Mouse (Mus musculus) monocyte, adult 2 months (primary cell): ENCODE data around the gene AI467606.

ENCODE experiments used
- DNase-seq, 2 experiments: peaks; one replicate each; pipeline ENCODE4 v3.0.0; 2022; ENCODE audit warnings: low spot score in 2 of 2, low read depth in 1 of 2

AI467606 gene

GRCm38 (mm10) chr7:127118671-127119445, 27.7 kb downstream of the AI467606 start:
- DNase-seq, result no peak

GRCm38 (mm10) chr7:127121061-127121910, 30.1 kb downstream of the AI467606 start:
- no peak for DNase-seq

- no peak for DNase-seq
Observed at GRCm38 (mm10) chr7:127121911-127122270, 30.7 kb downstream of the AI467606 start, which contains the start of gene Qprt. Gene Qprt (minus strand): TSS chr7:127122226.

GRCm38 (mm10) chr7:127129638-127130037, 38.5 kb downstream of the AI467606 start:
- peak in 1 of 2 experiments; percentile 10 for DNase-seq

GRCm38 (mm10) chr7:127133125-127133524, 42.0 kb downstream of the AI467606 start:
- DNase-seq, result no peak

- DNase-seq, result peak; percentile 34 to 51
Observed at GRCm38 (mm10) chr7:127134821-127135447, 43.8 kb downstream of the AI467606 start.

GRCm38 (mm10) chr7:127136181-127137071, 45.3 kb downstream of the AI467606 start:
- no peak for DNase-seq

- DNase-seq, result no peak
Observed at GRCm38 (mm10) chr7:127137262-127138017, 46.3 kb downstream of the AI467606 start, which contains the start of gene Spn. Gene Spn (minus strand): TSS chr7:127137823.

GRCm38 (mm10) chr7:127139100-127139499, 47.9 kb downstream of the AI467606 start:
- DNase-seq, result no peak

GRCm38 (mm10) chr7:127139562-127139961, 48.4 kb downstream of the AI467606 start:
- DNase-seq, result no peak

GRCm38 (mm10) chr7:127140623-127141404, 49.7 kb downstream of the AI467606 start:
- no peak for DNase-seq

- no peak for DNase-seq
Observed at GRCm38 (mm10) chr7:127142214-127142613, 51.1 kb downstream of the AI467606 start.

- no peak for DNase-seq
Observed at GRCm38 (mm10) chr7:127142666-127143065, 51.5 kb downstream of the AI467606 start.
